Mouse (Mus musculus): ENCODE data around the gene Pld4. TPM values are rescaled to one million over a fixed set of nuclear protein-coding genes. Genes with fewer than 3 reads are reported as not detected.

Pld4 gene
- polyA plus RNA-seq (2012; ENCODE audit: low replicate concordance), result 37.1 and 44.0 TPM in 2 replicates

GRCm38 (mm10) chr12:112760154-112760926 is at the start of gene Pld4:
Gene Pld4, plus strand, starts transcription at chr12:112760655.

GRCm38 (mm10) chr12:112720216-112720615 is 40.2 kb upstream of the Pld4 start, which contains the start of gene Cep170b:
Gene Cep170b, plus strand, starts transcription at chr12:112720455.

DNA sequence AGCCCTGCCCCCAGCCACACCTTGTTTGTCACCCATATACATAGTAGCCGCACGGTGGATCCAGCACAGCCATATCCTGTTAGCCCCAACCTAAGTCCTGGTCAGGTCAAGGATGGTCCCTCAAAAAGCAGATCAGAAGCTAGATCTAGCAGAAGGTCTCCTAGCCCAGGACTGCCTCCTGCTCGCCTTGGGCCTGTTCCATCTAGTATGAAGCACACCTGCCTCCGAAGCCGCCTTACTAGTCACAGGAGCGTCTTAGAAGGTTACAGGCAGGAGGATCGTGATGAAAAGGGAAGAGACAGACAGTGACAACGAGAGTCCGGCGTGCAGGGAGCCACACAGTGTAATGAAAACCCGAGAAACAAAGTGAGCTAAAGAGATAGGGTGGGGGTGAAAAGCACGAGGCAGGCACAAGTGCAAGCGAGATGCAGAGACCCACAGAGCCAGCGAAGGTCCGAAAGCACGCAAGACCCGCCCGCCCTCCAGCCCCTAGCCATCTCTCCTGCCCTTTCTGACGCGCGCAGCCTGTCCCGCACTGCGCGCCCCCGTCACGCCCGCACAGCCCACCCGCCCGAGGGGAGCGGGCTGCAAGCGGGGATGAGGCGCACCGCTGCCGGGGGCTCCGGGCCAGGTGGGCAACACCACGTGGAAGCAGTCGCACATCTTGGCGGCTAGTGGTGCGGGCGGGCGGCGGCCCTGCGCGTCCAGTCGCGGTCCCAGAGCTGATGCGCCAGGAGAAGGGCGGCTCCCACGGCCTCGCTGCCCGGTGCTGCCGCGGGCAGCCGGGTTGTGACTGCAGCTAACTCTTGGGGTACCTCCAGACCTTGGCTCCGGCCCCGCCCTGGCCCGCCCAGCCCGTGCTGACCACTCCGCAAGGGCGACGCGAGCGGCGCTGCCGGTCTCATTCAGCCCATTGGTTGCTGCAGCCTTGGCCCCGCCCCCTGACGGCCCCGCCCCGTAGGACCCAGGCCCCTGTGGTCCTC is 41.7 kb downstream of the Pld4 start, which contains the start of gene Ahnak2:
TSS of gene Ahnak2 (minus strand) at position 794 of the 983 bp plus-strand sequence.

GRCm38 (mm10) chr12:112808587-112809364 is 48.3 kb downstream of the Pld4 start, which contains the start of gene Clba1:
Gene Clba1, plus strand, starts transcription at chr12:112808937.

Other genes with a start within 250 kb of the Pld4 start
- gene Tmem179, start 243.9 kb upstream of the Pld4 start, polyA plus RNA-seq (2012; ENCODE audit: low replicate concordance), result not detected in 2 replicates
- 29.8 and 43.1 TPM in 2 replicates for gene Inf2, start 171.9 kb upstream of the Pld4 start, polyA plus RNA-seq (2012; ENCODE audit: low replicate concordance)
- gene Adssl1, start 140.6 kb upstream of the Pld4 start, polyA plus RNA-seq (2012; ENCODE audit: low replicate concordance), result 4.2 and 11.8 TPM in 2 replicates
- 34.5 and 74.5 TPM in 2 replicates for gene Siva1, start 116.0 kb upstream of the Pld4 start, polyA plus RNA-seq (2012; ENCODE audit: low replicate concordance)
- 346 and 443 TPM in 2 replicates for gene Akt1, start 85.8 kb upstream of the Pld4 start, polyA plus RNA-seq (2012; ENCODE audit: low replicate concordance)
- 7.8 and 9.7 TPM in 2 replicates for gene Zbtb42, start 81.8 kb upstream of the Pld4 start, polyA plus RNA-seq (2012; ENCODE audit: low replicate concordance)
- 2.1 and 4.2 TPM in 2 replicates for gene Cep170b, start 40.2 kb upstream of the Pld4 start, polyA plus RNA-seq (2012; ENCODE audit: low replicate concordance)
- gene Ahnak2, start 42.0 kb downstream of the Pld4 start, polyA plus RNA-seq (2012; ENCODE audit: low replicate concordance), result 0.32 and 0.47 TPM in 2 replicates
- 0.57 and 1.5 TPM in 2 replicates for gene Clba1, start 48.3 kb downstream of the Pld4 start, polyA plus RNA-seq (2012; ENCODE audit: low replicate concordance)
- gene Cdca4, start 68.8 kb downstream of the Pld4 start, polyA plus RNA-seq (2012; ENCODE audit: low replicate concordance), result 11.9 and 32.7 TPM in 2 replicates
- gene Gpr132, start 107.6 kb downstream of the Pld4 start, polyA plus RNA-seq (2012; ENCODE audit: low replicate concordance), result 1.8 and 1.9 TPM in 2 replicates
- 0.69 and 1.1 TPM in 2 replicates for gene Jag2, start 169.1 kb downstream of the Pld4 start, polyA plus RNA-seq (2012; ENCODE audit: low replicate concordance)
- 2.9 and 5.3 TPM in 2 replicates for gene Nudt14, start 181.5 kb downstream of the Pld4 start, polyA plus RNA-seq (2012; ENCODE audit: low replicate concordance)
- 48.7 and 111 TPM in 2 replicates for gene Btbd6, start 215.8 kb downstream of the Pld4 start, polyA plus RNA-seq (2012; ENCODE audit: low replicate concordance)
- gene Brf1, start 240.0 kb downstream of the Pld4 start, polyA plus RNA-seq (2012; ENCODE audit: low replicate concordance), result 27.5 and 38.0 TPM in 2 replicates

Data from leukemia stem cell, adult 10-12 weeks (primary cell).